Mouse (Mus musculus): ENCODE data around the gene Mtmr4. TPM values are rescaled to one million over a fixed set of nuclear protein-coding genes. Genes with fewer than 3 reads are reported as not detected.

Gene Mtmr4
- total RNA-seq (2023), result 10 to 100 TPM; 24.7 to 26.3 TPM

GRCm38 (mm10) chr11:87591526-87592353, at the start of gene Mtmr4:
Gene Mtmr4 (plus strand): TSS chr11:87592162.

DNA sequence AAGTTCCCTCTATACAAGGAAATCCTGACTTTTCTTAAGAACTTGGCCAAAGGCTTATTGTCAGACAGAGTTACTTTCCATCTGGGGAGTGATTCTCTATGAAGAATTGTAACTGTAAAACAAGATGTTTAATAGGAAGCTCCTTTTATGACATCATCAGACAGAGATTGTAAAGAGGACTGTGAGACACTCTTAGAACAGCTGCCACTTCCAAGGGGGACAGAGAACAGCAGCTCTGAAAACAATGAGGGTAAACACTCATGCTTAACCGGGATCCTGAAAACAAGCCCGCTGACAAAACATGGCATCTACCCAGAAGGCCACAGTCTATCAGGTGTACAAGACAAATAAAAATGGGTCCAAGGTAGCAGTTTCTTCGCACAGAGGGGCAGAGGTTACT, 25.5 kb upstream of the Mtmr4 start, which contains the start of gene Gm11492:
Gene Gm11492 (plus strand): TSS at position 153 of the 400 bp plus-strand sequence.

DNA sequence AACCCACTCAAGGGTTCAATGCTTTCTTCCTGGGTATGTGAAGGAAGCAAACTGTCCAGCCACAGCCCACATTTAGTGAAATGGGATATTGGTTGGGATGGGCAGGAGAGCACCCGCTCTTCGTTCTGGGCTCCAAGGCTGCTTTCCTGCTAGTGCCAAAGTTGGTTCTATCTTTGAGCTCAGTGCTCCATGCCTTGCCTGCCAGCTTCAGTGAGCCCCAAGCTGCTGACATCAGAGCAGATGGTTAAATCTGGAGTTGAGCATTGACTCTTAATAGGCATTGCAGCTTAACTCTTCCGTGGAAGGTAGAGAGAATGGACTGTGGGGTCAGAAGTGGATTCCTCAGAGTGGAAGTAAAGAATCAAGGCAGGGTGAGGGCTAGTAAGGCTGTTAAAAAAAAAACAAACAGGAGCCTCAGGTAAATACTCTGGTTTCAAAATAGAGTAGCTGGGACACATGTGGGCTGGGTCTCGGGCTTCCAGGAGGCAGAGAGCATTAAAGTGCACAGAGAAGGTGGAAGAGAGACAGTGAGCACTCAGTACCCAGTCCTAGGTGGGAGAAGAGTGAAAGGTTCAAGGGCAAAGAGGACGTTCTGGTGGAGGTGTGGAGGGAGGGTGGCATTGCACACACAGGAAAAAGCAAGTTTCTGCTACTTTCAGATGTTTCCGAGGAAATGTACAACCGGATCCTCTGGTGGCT, 23.6 kb upstream of the Mtmr4 start, which contains the start of gene Sept4:
Gene Sept4 (plus strand): TSS at position 649 of the 699 bp plus-strand sequence.

DNA sequence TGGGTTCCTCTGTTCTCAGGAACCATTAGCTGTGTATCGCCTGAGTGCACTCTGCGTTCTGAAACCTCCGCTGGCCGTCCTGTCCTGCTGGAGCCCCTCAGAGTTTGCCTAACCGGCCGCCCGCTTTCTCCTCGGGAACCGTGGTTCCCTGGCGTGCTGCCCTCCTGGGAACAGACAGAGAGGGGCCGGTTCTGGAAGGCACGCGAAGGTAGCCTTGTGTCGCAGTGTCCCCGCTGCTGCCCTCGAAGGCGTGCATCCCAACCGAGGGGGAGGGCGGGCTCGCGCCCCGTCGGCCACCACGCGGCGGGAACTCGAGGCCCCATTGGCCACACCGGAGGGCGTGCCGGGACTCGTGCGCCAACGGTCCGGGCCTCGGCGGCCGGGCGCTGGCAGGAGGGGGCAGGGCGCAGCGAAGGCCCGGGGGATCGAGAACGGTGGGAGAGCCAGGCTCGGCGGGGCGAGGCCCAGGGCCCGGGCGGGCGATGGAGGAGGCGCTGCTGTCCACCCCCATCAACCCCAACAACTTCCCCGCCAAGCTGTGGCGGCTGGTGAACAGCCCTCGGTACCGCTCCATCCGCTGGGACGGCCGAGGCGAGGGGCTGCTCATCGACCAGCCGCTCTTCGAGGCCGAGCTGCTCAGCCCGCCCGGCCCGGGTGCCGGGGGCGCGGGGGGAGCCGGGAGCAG, 25.0 kb downstream of the Mtmr4 start, which contains the start of gene Hsf5:
Gene Hsf5 (plus strand): TSS at position 375 of the 685 bp plus-strand sequence.

DNA sequence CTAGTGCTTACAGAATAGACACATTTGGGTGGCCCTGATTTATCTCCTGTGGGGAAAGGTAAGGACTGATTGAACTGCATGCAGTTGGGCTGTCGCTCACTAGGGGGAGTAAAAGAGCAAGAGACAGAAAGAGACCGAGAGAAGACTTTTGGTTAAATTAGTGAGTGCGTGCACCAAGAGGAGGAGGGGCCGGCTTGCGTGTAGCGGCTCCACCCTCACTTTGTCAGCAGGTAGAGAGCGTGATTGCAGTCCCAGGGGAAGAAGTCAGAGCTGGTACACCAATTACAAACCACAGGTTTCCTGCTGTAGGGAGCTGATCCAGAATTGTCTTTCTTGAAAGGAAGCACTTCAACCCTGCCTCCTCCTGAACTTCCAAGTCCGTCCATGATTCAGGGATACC, 70.4 kb downstream of the Mtmr4 start, which contains the start of gene Rnf43:
Gene Rnf43 (plus strand): TSS at position 316 of the 400 bp plus-strand sequence.

Other genes starting within 250 kb of the Mtmr4 start
- under 1 TPM; 0.77 to 0.90 TPM for gene Ppm1e, start 233.1 kb upstream of the Mtmr4 start, total RNA-seq (2023)
- gene Rad51c, start 187.2 kb upstream of the Mtmr4 start, total RNA-seq (2023), result 1 to 10 TPM; 2.6 to 2.9 TPM
- gene Tex14, start 187.1 kb upstream of the Mtmr4 start, total RNA-seq (2023), result 1 to 10 TPM; 2.0 to 2.5 TPM
- not detected for gene Gm11492, start 25.5 kb upstream of the Mtmr4 start, total RNA-seq (2023)
- gene Sept4, start 23.3 kb upstream of the Mtmr4 start, total RNA-seq (2023), result 1 to 10 TPM; 1.5 to 4.0 TPM
- gene Hsf5, start 25.0 kb downstream of the Mtmr4 start, total RNA-seq (2023), result under 1 TPM in 1 of 2 experiments, not detected in 1; 0.12 TPM
- gene Rnf43, start 70.6 kb downstream of the Mtmr4 start, total RNA-seq (2023), result 1 to 10 TPM; 6.7 TPM
- gene Supt4a, start 145.4 kb downstream of the Mtmr4 start, total RNA-seq (2023), result 100 to 1,000 TPM; 157 to 160 TPM
- 1 to 10 TPM; 4.4 to 7.1 TPM for gene Tspoap1, start 168.4 kb downstream of the Mtmr4 start, total RNA-seq (2023)
- gene Mpo, start 201.4 kb downstream of the Mtmr4 start, total RNA-seq (2023), result 1 to 10 TPM in 1 of 2 experiments, under 1 TPM in 1; 0.24 to 1.1 TPM
- not detected for gene Lpo, start 236.1 kb downstream of the Mtmr4 start, total RNA-seq (2023)

Measured in T-cell, adult 66 days (primary cell).